13 mouse cellular contexts compared by ENCODE assay signal in the genomic region with DNA sequence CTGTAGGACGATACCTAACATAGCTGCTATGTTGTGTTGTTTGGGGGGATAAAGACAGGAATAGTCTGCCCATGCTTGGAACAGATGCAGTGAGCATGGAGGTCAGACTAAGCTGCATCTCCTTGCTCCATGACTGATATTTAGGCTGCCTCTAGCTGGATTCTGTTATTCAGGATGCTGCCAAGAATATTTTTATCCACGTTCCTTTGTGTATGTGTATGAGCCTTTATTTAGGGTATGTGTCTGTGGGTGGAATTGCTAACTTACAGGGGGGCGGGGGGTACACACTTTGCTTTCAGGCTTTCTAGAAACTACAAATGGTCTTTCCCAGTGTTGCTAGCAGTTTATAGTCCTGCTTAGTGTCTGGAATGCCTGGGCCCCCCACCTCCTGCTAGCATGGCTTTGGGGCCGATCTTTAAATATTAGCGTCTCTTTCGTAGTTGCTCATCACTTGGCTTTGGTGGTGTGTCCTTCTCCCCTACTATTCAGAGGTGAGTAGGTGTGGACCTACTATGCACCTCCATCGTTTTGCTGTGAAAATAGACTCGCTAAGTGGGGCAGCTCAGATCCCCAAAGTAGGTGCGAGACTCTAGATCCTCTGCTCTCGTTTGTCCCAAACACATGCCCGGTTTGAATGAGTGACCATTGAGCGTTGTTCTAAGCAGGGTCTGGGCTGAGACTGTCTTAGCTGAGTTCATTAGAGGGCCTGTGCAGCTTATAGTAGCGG. TPM values are rescaled to one million over a fixed set of nuclear protein-coding genes. Genes with fewer than 3 reads are reported as not detected.
A peak's percentile ranks its signal among the peaks of the same experiment; 100 is the strongest.
DNase-seq lines count a peak whose midpoint lies in the region; ATAC-seq lines count a peak whose summit lies in the region.
"Had no signal": no experiment of that assay in that cellular context is flagged by ENCODE, and none has a peak within 500 bp of the region (broad histone marks: within the 10 kb centered on the region; RNA-seq: fewer than 3 reads in every experiment).

No protein-coding gene starts in this region.

- peak overlapping the region; percentile 36; the same call in 1 of the 2 replicates for H3K27ac ChIP-seq in lung, embryonic 16.5 days (ENCODE audit: low read length)
- H3K27ac ChIP-seq in embryonic facial prominence, embryonic 14.5 days (replicated peaks; ENCODE audit: low read depth, low read length) = peak overlapping the region; percentile 57
- H3K27ac ChIP-seq in limb, embryonic 13.5 days = peak overlapping the region; percentile 61; the same call in 1 of the 2 replicates
- no peak overlapping the region for H3K27ac ChIP-seq in hindbrain, embryonic 14.5 days

- 72% methylated on average over 13 of the region's 13 CpGs for WGBS in lung, embryonic 16.5 days
- 76% methylated on average over 13 of the region's 13 CpGs for WGBS in embryonic facial prominence, embryonic 14.5 days
- 66% methylated on average over 13 of the region's 13 CpGs for WGBS in limb, embryonic 13.5 days
- WGBS in hindbrain, embryonic 14.5 days = 80% methylated on average over 13 of the region's 13 CpGs

- H3K9me3 ChIP-seq in lung, embryonic 16.5 days (ENCODE audit: control insufficient read depth, low read length) = no peaks in the 10 kb centered on the region
- H3K9me3 ChIP-seq in embryonic facial prominence, embryonic 14.5 days (ENCODE audit: control insufficient read depth, low read length) = no peaks in the 10 kb centered on the region
- H3K9me3 ChIP-seq in limb, embryonic 13.5 days = no peaks in the 10 kb centered on the region
- no peaks in the 10 kb centered on the region for H3K9me3 ChIP-seq in hindbrain, embryonic 14.5 days (ENCODE audit: control insufficient read depth, low read length)
- H3K9me3 ChIP-seq: hindbrain, embryonic 15.5 days had no signal

- DNase-seq in heart, adult 18-20 months = peak; percentile 2 to 3
- no peak for DNase-seq in heart, postnatal 36 days
- DNase-seq in lung, postnatal 25 days (ENCODE audit: low spot score) = no peak
- no peak for DNase-seq in embryonic facial prominence, embryonic 14.5 days (ENCODE audit: low spot score)
- DNase-seq in kidney, adult 11 months = no peak
- DNase-seq in hindbrain, embryonic 14.5 days (ENCODE audit: low spot score) = no peak
- DNase-seq: cerebellum, adult 11-12 months; kidney, postnatal 10 days; layer of hippocampus, adult 9-11 months had no signal

- H3K27me3 ChIP-seq in lung, embryonic 16.5 days (ENCODE audit: control insufficient read depth, insufficient read depth, low read depth, low read length) = no peaks in the 10 kb centered on the region
- H3K27me3 ChIP-seq in embryonic facial prominence, embryonic 14.5 days (replicated peaks; ENCODE audit: control insufficient read depth, insufficient read depth, low read length) = no peaks in the 10 kb centered on the region
- no peaks in the 10 kb centered on the region for H3K27me3 ChIP-seq in limb, embryonic 13.5 days
- H3K27me3 ChIP-seq in hindbrain, embryonic 14.5 days (ENCODE audit: control insufficient read depth, insufficient read depth, low read length) = no peaks in the 10 kb centered on the region
- H3K27me3 ChIP-seq: hindbrain, embryonic 15.5 days had no signal

- peak; percentile 56 for ATAC-seq in lung, embryonic 16.5 days (ENCODE audit: low read depth)
- peak; percentile 45 for ATAC-seq in embryonic facial prominence, embryonic 14.5 days (ENCODE audit: low read depth)
- 0 out of 2 replicates have a peak, but pooled peaks have one; percentile 30 for ATAC-seq in limb, embryonic 13.5 days (ENCODE audit: low FRiP score, low read depth)
- no peak for ATAC-seq in hindbrain, embryonic 14.5 days (ENCODE audit: low FRiP score)
- ATAC-seq: activated CD4-positive, CD25-positive, alpha-beta regulatory T cell, adult 4 months had no signal

- intact Hi-C loops in heart, postnatal 36 days (cut with DNase I) = no loop called here

- no peaks in the 10 kb centered on the region for H3K36me3 ChIP-seq in lung, embryonic 16.5 days (ENCODE audit: control insufficient read depth, insufficient read depth, low read length)
- H3K36me3 ChIP-seq in embryonic facial prominence, embryonic 14.5 days (ENCODE audit: control insufficient read depth, insufficient read depth, low read length) = no peaks in the 10 kb centered on the region
- no peaks in the 10 kb centered on the region; the same call in 1 of the 2 replicates for H3K36me3 ChIP-seq in limb, embryonic 13.5 days
- H3K36me3 ChIP-seq in hindbrain, embryonic 14.5 days (replicated peaks; ENCODE audit: control insufficient read depth, insufficient read depth) = no peaks in the 10 kb centered on the region
- H3K36me3 ChIP-seq: hindbrain, embryonic 15.5 days had no signal

- H3K9ac ChIP-seq in lung, embryonic 16.5 days (ENCODE audit: low read length) = no peak overlapping the region
- no peak overlapping the region for H3K9ac ChIP-seq in embryonic facial prominence, embryonic 14.5 days (ENCODE audit: low read depth, low read length)
- H3K9ac ChIP-seq in limb, embryonic 13.5 days = no peak overlapping the region
- H3K9ac ChIP-seq in hindbrain, embryonic 14.5 days = no peak overlapping the region
- H3K9ac ChIP-seq: hindbrain, embryonic 15.5 days had no signal

- peaks cover 22% of the 10 kb centered on the region for H3K4me1 ChIP-seq in lung, embryonic 16.5 days (replicated peaks; ENCODE audit: control insufficient read depth, insufficient read depth, low read length)
- peaks cover 18% of the 10 kb centered on the region for H3K4me1 ChIP-seq in embryonic facial prominence, embryonic 14.5 days (ENCODE audit: control insufficient read depth, insufficient read depth, low read length)
- H3K4me1 ChIP-seq in limb, embryonic 13.5 days = peaks cover 28% of the 10 kb centered on the region
- peaks cover 47% of the 10 kb centered on the region for H3K4me1 ChIP-seq in hindbrain, embryonic 14.5 days (replicated peaks; ENCODE audit: control insufficient read depth, insufficient read depth, low read length)

- H3K4me2 ChIP-seq in lung, embryonic 16.5 days (ENCODE audit: low read depth, low read length) = no peak overlapping the region
- H3K4me2 ChIP-seq in embryonic facial prominence, embryonic 14.5 days (ENCODE audit: low read depth, low read length) = no peak overlapping the region
- no peak overlapping the region for H3K4me2 ChIP-seq in limb, embryonic 13.5 days (replicated peaks)
- H3K4me2 ChIP-seq in hindbrain, embryonic 14.5 days (replicated peaks) = no peak overlapping the region
- H3K4me2 ChIP-seq: hindbrain, embryonic 15.5 days had no signal

- H3K4me3 ChIP-seq in lung, embryonic 16.5 days (ENCODE audit: low read length) = no peak overlapping the region
- no peak overlapping the region for H3K4me3 ChIP-seq in embryonic facial prominence, embryonic 14.5 days (ENCODE audit: low read depth, low read length)
- H3K4me3 ChIP-seq in limb, embryonic 13.5 days = no peak overlapping the region
- H3K4me3 ChIP-seq in hindbrain, embryonic 14.5 days (replicated peaks; ENCODE audit: low read length) = no peak overlapping the region
- H3K4me3 ChIP-seq: hindbrain, embryonic 15.5 days had no signal

RNA-seq across cellular contexts. Expression of gene C530008M17Rik, which starts 45.0 kb away (rescaled TPM):
- total RNA-seq in heart, adult 18-20 months (2021) = 1 to 10 TPM; 1.8 TPM
- total RNA-seq in heart, postnatal 36 days (2021) = 1 to 10 TPM; 2.4 to 2.7 TPM
- polyA plus RNA-seq in lung, embryonic 16.5 days (2015; fragmentation: Nextera tagmentation; extraction: Ambion mirVana) = 8.6 and 9.5 TPM in 2 replicates
- polyA plus RNA-seq in embryonic facial prominence, embryonic 14.5 days (2014; fragmentation: Nextera tagmentation; extraction: Ambion mirVana) = 9.8 and 10.8 TPM in 2 replicates
- 19.9 and 24.2 TPM in 2 replicates for polyA plus RNA-seq in limb, embryonic 13.5 days (2015; fragmentation: Nextera tagmentation; extraction: Ambion mirVana)
- polyA plus RNA-seq in hindbrain, embryonic 14.5 days (2014; fragmentation: Nextera tagmentation; extraction: Ambion mirVana) = 51.0 and 56.9 TPM in 2 replicates

Comparison
In these comparisons a context has a peak if more than half of its experiments do, and no peak if none do; other contexts are left out.
1. DNase-seq: peak in heart, adult 18-20 months (2 of 2); none in heart, postnatal 36 days (0 of 2), lung, postnatal 25 days (single experiment), embryonic facial prominence, embryonic 14.5 days (single experiment), kidney, adult 11 months (single experiment) and hindbrain, embryonic 14.5 days (single experiment).